Mouse (Mus musculus) megakaryocyte progenitor cell, adult 5-6 weeks (primary cell): ENCODE data around the gene Calm4. TPM values are rescaled to one million over a fixed set of nuclear protein-coding genes. Genes with fewer than 3 reads are reported as not detected.

Experiments used
- ATAC-seq: replicated peaks from 2 replicates; pipeline ENCODE4 v1.8.0; 2016; ENCODE audit warnings: mild to moderate bottlenecking, moderate TSS enrichment, inconsistent platforms; ENCODE audit not compliant: poor library complexity
- total RNA-seq, 2 experiments: library from RNA; stranded (forward) in 1 of 2; stranded (reverse) in 1 of 2; fragments of 157-497, 149-512 nt in 1 of 2; fragments of 200-1000 nt in 1 of 2; gene quantifications; 2 replicates each; pipeline versions ENCODE4 v1.2.3 to v1.2.4; 2015 to 2017

The Calm4 gene
- total RNA-seq, 2 experiments from 2014 or later, result not detected

GRCm38 (mm10) chr13:3854856-3855255, 17.3 kb downstream of the Calm4 start:
- ATAC-seq, result no peak

- no peak for ATAC-seq
Measured at GRCm38 (mm10) chr13:3856252-3856651, 18.7 kb downstream of the Calm4 start.

- peak; percentile 47 for ATAC-seq
Measured at GRCm38 (mm10) chr13:3861251-3861650, 23.7 kb downstream of the Calm4 start.

- no peak for ATAC-seq
Measured at GRCm38 (mm10) chr13:3862325-3862724, 24.8 kb downstream of the Calm4 start.

- ATAC-seq, result peak; percentile 52
Measured at GRCm38 (mm10) chr13:3862922-3863580, 25.5 kb downstream of the Calm4 start.

- ATAC-seq, result peak; percentile 7; the same call in 1 of the 2 replicates
Measured at GRCm38 (mm10) chr13:3865648-3866354, 28.2 kb downstream of the Calm4 start.

- peak; percentile 40 for ATAC-seq
Measured at GRCm38 (mm10) chr13:3866355-3867052, 28.9 kb downstream of the Calm4 start.

GRCm38 (mm10) chr13:3867158-3867557, 29.6 kb downstream of the Calm4 start:
- ATAC-seq, result peak; percentile 59

- ATAC-seq, result no peak
Measured at GRCm38 (mm10) chr13:3869901-3870300, 32.3 kb downstream of the Calm4 start.

GRCm38 (mm10) chr13:3872832-3873231, 35.3 kb downstream of the Calm4 start:
- no peak for ATAC-seq

- no peak for ATAC-seq
Measured at GRCm38 (mm10) chr13:3876448-3876847, 38.9 kb downstream of the Calm4 start.

- ATAC-seq, result no peak
Measured at GRCm38 (mm10) chr13:3877185-3877584, 39.6 kb downstream of the Calm4 start.

- no peak for ATAC-seq
Measured at GRCm38 (mm10) chr13:3877679-3878220, 40.2 kb downstream of the Calm4 start.

GRCm38 (mm10) chr13:3886663-3887062, 49.1 kb downstream of the Calm4 start:
- no peak for ATAC-seq

Other genes starting within 250 kb of the Calm4 start
- 42.2 and 65.3 TPM in 2 replicates for gene Fam208b, start 226.6 kb upstream of the Calm4 start, total RNA-seq (2015)
- gene Fam208b, start 226.6 kb upstream of the Calm4 start, total RNA-seq (2017), result 24.7 and 37.0 TPM in 2 replicates
- 4.4 and 4.7 TPM in 2 replicates for gene Asb13, start 203.7 kb upstream of the Calm4 start, total RNA-seq (2015)
- gene Asb13, start 203.7 kb upstream of the Calm4 start, total RNA-seq (2017), result 3.3 and 3.8 TPM in 2 replicates
- gene Calml3, start 33.4 kb upstream of the Calm4 start, total RNA-seq (2015), result not detected in 2 replicates
- gene Calml3, start 33.4 kb upstream of the Calm4 start, total RNA-seq (2017), result not detected in 2 replicates
- not detected in 2 replicates for gene Calm5, start 16.4 kb downstream of the Calm4 start, total RNA-seq (2015)
- not detected in 2 replicates for gene Calm5, start 16.4 kb downstream of the Calm4 start, total RNA-seq (2017)
- 34.2 and 37.4 TPM in 2 replicates for gene Net1, start 80.5 kb downstream of the Calm4 start, total RNA-seq (2015)
- 83.5 and 102 TPM in 2 replicates for gene Net1, start 80.5 kb downstream of the Calm4 start, total RNA-seq (2017)
- not detected in 2 replicates for gene Tubal3, start 80.5 kb downstream of the Calm4 start, total RNA-seq (2015)
- not detected in 2 replicates for gene Tubal3, start 80.5 kb downstream of the Calm4 start, total RNA-seq (2017)
- not detected in 2 replicates for gene Ucn3, start 107.6 kb downstream of the Calm4 start, total RNA-seq (2015)
- not detected in 2 replicates for gene Ucn3, start 107.6 kb downstream of the Calm4 start, total RNA-seq (2017)
- not detected in 2 replicates for gene Akr1c14, start 211.3 kb downstream of the Calm4 start, total RNA-seq (2015)
- 0.30 TPM in 1 of 2 replicates, not detected in the other for gene Akr1c14, start 211.3 kb downstream of the Calm4 start, total RNA-seq (2017)